Mouse (Mus musculus): ENCODE data around the gene Gm2007. TPM values are rescaled to one million over a fixed set of nuclear protein-coding genes. Genes with fewer than 3 reads are reported as not detected.

Gm2007 gene
- not detected in 2 replicates for polyA plus RNA-seq (2012; rRNA removed)

DNA sequence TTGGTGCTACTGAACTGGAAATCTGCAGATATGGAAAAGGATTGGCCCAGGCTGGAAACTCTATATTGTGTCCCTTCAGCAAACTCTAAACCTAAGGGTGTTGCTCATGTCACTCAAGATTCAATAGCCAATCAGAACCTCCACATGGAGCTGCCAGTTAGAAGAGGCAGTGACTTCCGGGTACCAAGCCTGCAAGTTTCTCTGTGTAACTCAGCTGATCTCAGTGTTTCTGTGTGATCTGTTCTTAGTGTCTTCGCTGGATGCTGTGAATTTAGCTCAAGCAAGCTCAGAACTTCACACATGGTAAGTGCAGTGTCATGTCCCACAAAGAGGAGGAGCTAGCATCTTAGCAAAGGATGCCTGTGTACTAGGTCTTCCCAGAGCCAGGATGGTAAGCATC is at the start of gene Gm2007:
Gene Gm2007, plus strand, starts transcription at position 301 of the 400 bp plus-strand sequence.

DNA sequence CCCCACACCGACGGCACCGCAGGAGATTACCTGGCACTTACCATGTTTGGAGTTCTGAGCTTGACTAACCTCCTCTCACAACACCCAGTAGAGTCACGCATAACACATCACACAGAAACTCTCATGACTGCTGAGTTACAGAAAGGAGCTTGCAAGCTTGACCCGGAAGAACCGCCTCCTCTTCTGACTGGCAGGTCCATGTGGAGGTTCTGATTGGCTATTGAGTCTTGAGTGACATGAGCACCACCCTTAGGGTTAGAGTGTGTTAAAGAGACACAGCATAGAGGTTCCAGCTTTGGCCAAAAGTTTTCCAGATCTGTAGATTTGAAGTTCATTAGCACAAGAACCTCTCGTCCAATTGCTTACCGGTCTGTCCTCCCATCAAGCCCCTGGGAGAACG is 37.8 kb upstream of the Gm2007 start, which contains the start of gene Zfp969:
Gene Zfp969, minus strand, starts transcription at position 101 of the 400 bp plus-strand sequence.

DNA sequence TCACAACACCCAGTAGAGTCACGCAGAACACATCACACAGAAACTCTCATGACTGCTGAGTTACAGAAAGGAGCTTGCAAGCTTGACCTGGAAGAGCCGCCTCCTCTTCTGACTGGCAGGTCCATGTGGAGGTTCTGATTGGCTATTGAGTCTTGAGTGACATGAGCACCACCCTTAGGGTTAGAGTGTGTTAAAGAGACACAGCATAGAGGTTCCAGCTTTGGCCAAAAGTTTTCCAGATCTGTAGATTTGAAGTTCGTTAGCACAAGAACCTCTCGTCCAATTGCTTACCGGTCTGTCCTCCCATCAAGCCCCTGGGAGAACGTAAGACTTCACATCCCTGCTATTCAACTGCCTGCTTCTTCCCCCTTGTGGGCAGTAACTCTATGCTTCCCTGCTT is 59.7 kb downstream of the Gm2007 start, which contains the start of gene Gm14288:
Gene Gm14288, minus strand, starts transcription at position 101 of the 400 bp plus-strand sequence.

Other genes with a start within 250 kb of the Gm2007 start
- not detected in 2 replicates for gene Gm11007, start 97.6 kb upstream of the Gm2007 start, polyA plus RNA-seq (2012; rRNA removed)
- not detected in 2 replicates for gene Zfp969, start 37.9 kb upstream of the Gm2007 start, polyA plus RNA-seq (2012; rRNA removed)
- gene Gm14288, start 59.6 kb downstream of the Gm2007 start, polyA plus RNA-seq (2012; rRNA removed), result 1.7 and 1.8 TPM in 2 replicates
- gene Gm6710, start 127.7 kb downstream of the Gm2007 start, polyA plus RNA-seq (2012; rRNA removed), result 0.96 and 1.1 TPM in 2 replicates
- 1.2 and 1.5 TPM in 2 replicates for gene Zfp966, start 189.6 kb downstream of the Gm2007 start, polyA plus RNA-seq (2012; rRNA removed)
- 1.2 and 1.7 TPM in 2 replicates for gene Gm2026, start 223.8 kb downstream of the Gm2007 start, polyA plus RNA-seq (2012; rRNA removed)